Mouse (Mus musculus) layer of hippocampus, adult 2 months (tissue): ENCODE data around the gene Rtl6. TPM values are rescaled to one million over a fixed set of nuclear protein-coding genes. Genes with fewer than 3 reads are reported as not detected.

Source experiments
- DNase-seq, 2 experiments: peaks; one replicate each; pipeline ENCODE4 v3.0.0; 2022; ENCODE audit warnings: low spot score in 2 of 2
- H3K27ac ChIP-seq: fragments of 200-600 bp; 2 replicates; pipeline ENCODE4 v1.8.1; 2022
- H3K4me3 ChIP-seq: fragments of 200-600 bp; 2 replicates; pipeline ENCODE4 v1.8.1; 2022; ENCODE audit warnings: mild to moderate bottlenecking
- CTCF ChIP-seq: fragments of 200-600 bp; conservative IDR thresholded peaks from 2 replicates; pipeline ENCODE4 v1.8.1; 2022; ENCODE audit warnings: antibody characterized with exemption, mild to moderate bottlenecking, moderate library complexity
- long read RNA-seq, 2 experiments: library from polyadenylated mRNA; stranded (forward); transcript quantifications; one replicate each; pipeline ENCODE4 v2.0.0; 2021; ENCODE audit warnings: borderline mapping rate in 2 of 2
- total RNA-seq, 2 experiments: library from RNA; stranded (reverse); gene quantifications; 2 replicates each; pipeline ENCODE4 v1.2.3; 2021

Gene Rtl6
- 10 to 100 TPM; 55.2 to 56.7 TPM for total RNA-seq
- long read RNA-seq, experiment 1, full-length matches to known transcripts = 78 of 78 reads
- long read RNA-seq, experiment 1, partial matches to known transcripts = 0 of 78 reads
- long read RNA-seq, experiment 1, other reads (novel, unspliced or antisense) = 0 of 78 reads
- long read RNA-seq, experiment 2, full-length matches to known transcripts = 125 of 125 reads
- long read RNA-seq, experiment 2, partial matches to known transcripts = 0 of 125 reads
- long read RNA-seq, experiment 2, other reads (novel, unspliced or antisense) = 0 of 125 reads

GRCm38 (mm10) chr15:84557189-84557921 lies at the start of gene Rtl6:
Rtl6 (minus strand) TSS chr15:84557823.
- peak within 1 kb of the TSS; percentile 98 for H3K27ac ChIP-seq
- H3K4me3 ChIP-seq = peak within 1 kb of the TSS; percentile 79
- DNase-seq = peak; percentile 83 to 90
- TF ChIP-seq CTCF = no peak

- Histone ChIP-seq H3K4me3 (no peak overlapping the region), H3K27ac (no peak overlapping the region)
- no peak for DNase-seq
- TF ChIP-seq CTCF = no peak
Measured at GRCm38 (mm10) chr15:84603267-84603963, 45.8 kb upstream of the Rtl6 start.

GRCm38 (mm10) chr15:84600977-84601595 lies 43.5 kb upstream of the Rtl6 start:
- Histone ChIP-seq H3K27ac (no peak overlapping the region), H3K4me3 (no peak overlapping the region)
- no peak for DNase-seq
- peak; percentile 51 for TF ChIP-seq CTCF

GRCm38 (mm10) chr15:84598911-84599310 lies 41.3 kb upstream of the Rtl6 start:
- TF ChIP-seq CTCF = no peak
- no peak for DNase-seq
- no peak overlapping the region for H3K4me3 ChIP-seq
- H3K27ac ChIP-seq = no peak overlapping the region

DNA sequence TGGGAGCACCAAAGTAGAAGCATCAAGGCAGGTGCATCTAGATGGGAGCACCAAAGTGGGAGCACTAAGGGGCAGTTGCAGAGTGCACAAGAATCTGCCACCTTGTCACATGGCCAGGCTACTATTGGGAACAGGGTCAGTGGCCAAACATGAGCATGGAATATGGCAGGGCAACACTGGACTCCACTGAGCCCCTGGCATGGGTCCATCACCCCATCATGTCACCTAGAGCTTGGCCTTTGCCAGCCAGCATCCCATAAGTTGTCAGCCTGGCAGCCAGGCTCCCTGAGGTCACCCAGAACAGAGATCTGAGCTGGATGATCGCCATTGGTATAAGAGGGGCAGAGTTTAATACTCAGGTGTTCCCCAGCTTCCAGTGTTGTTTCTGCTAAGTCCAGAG lies 40.2 kb upstream of the Rtl6 start:
- DNase-seq = no peak
- TF ChIP-seq CTCF = no peak
- no peak overlapping the region for H3K27ac ChIP-seq
- no peak overlapping the region for H3K4me3 ChIP-seq

DNA sequence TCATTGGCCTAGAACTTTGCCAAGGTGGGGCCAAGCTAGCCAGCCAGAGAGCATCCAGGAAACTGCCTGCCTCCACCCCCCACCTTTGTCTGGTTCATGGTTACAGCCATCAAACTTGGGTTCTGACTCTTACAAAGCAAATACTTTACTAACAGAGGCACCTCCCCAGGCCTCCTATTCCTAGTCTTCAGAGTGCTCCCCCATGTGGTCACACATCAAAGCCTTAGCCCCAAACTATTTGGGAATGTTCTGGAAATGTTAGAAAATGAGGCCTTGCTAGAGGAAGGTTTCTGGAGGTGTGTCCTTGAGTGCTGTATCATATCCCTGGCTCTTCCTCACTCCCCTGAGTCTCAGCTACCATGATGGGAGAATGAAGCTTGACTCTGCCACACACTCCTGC lies 39.4 kb upstream of the Rtl6 start:
- Histone ChIP-seq H3K27ac (no peak overlapping the region), H3K4me3 (no peak overlapping the region)
- peak; percentile 74 for TF ChIP-seq CTCF
- DNase-seq = peak in 1 of 2 experiments; percentile 32

DNA sequence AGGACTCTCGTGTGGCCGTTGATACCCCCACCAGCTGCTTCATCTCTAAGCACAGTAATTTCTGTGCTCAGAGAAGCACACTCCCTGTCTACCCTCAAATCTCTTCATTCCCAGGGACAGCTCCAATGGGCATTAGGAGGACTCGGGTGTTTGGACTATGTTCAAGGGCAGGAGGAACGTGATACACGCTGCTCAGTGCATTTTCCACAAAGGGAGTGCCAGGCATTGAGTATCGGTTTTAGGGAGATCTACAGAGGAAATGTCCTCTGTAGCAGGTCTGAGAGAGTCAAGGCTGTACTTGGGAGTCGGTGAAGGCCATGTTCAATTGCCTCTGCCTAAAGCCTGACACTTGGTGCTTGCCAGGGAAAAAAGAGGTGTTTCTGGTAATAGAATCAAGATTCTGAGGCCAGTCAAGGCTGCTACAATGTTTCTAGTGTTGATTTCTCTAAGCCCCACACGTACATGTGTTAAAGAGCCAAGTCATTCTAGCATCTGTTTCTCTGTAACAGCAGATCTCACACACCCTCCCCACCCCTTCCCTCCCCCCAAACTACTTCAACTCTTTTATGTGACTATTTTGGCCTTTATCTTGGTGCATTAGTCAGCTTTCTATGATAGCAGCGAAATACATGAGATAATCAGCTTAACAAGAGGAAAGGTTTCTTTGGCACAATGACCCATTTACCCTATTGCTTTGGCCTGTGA lies 37.8 kb upstream of the Rtl6 start:
- H3K27ac ChIP-seq = no peak overlapping the region
- TF ChIP-seq CTCF = no peak

DNA sequence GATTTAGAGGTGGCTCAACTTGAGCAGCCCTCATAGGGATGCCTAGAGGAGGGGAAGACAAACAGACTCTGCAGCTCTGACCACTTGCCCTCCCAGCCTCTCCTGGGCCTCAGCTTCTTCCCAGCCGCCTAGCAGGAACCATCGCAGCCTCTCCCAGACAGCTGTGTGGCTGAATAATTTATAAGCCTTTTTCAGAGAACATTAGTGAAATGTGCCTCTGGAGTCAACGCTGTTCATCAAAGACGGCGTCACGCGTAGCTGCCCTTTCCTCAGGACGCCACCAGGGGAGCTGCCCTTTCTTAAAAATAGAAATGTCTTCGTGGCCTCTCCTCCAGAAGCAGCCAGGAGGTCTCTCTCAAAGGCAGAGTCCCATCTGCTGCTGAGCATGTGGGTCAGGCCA lies 35.9 kb upstream of the Rtl6 start:
- Histone ChIP-seq H3K4me3 (no peak overlapping the region), H3K27ac (no peak overlapping the region)
- no peak for DNase-seq
- TF ChIP-seq CTCF = peak; percentile 54

More for the DNA sequence above, 37.8 kb upstream of the Rtl6 start:
- no peak for DNase-seq
- no peak overlapping the region for H3K4me3 ChIP-seq

- Histone ChIP-seq H3K4me3 (no peak overlapping the region), H3K27ac (no peak overlapping the region)
- TF ChIP-seq CTCF = peak; percentile 42
- DNase-seq = no peak
Measured at GRCm38 (mm10) chr15:84592240-84592639, 34.6 kb upstream of the Rtl6 start.

DNA sequence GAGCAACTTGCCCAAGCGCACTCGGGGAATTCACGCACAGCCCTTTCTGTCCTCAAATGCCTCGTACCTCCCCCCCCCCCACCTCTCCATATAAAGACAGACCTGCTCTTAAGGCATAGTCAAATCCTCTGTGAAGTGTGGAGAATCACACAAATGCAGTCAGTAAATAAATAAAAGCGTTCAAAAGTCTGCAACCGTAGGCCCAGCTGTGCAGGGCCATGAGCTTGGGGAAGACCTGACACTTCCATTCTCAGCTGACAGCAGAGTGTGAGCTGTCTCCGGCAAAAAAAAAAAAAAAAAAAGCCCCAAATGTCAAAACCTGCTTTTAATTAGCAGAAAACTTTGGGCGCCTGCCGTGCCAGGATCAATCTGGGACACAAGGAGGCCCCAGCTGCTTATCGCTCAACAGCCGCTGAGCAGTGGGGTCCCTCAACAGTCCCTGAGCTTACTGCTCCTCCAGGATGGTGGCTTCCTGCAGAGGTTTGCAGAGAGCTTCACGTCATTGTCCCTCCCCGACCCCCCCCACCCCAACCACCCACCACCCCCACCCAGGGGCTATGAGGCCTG lies 34.0 kb upstream of the Rtl6 start:
- Histone ChIP-seq H3K4me3 (no peak overlapping the region), H3K27ac (no peak overlapping the region)
- peak in 1 of 2 experiments; percentile 33 for DNase-seq
- TF ChIP-seq CTCF = no peak

DNA sequence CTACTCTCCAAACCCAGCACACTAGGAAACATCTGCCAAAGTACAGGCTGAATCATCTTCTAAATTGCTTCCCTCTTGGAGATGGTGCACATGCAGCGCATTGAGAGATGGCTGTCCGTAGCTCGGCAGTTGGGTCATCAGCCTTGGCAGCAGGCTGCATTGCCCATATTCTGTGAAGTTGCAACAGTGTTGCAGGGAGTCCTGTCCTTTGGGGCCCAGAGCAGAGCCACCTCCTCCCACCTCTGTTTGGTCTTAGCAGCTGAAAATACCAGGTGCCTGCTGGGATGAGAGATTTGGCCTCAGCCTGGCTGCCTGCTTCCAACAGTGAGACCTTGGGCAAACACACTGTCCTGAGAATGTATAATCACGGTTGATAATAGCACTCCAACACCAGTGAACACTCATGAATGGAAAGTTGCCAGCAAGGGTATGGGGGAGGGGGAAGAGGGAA lies 30.8 kb upstream of the Rtl6 start:
- Histone ChIP-seq H3K27ac (no peak overlapping the region), H3K4me3 (no peak overlapping the region)
- no peak for DNase-seq
- no peak for TF ChIP-seq CTCF

DNA sequence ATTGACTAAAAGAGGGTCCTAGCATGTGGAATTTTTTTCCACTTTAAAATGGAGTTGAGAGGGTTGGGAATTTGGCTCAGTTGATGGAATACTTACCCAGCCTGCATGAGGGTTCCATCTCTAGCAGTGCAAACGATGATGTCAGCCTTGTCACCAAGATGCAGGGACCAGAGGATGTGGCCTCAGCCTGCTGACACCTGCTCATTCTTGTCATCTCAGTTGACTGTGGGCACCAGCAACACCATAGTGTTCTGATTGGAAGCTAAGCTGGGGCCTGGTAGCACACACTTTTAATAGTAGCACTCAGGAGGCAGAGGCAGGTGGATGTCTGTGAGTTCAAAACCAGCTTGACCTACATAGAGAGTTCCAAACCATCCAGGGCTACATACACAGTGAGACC lies 21.0 kb upstream of the Rtl6 start:
- Histone ChIP-seq H3K4me3 (no peak overlapping the region), H3K27ac (no peak overlapping the region)
- TF ChIP-seq CTCF = no peak
- DNase-seq = no peak
